Mouse (Mus musculus) embryonic stem cell, embryonic (primary cell): ENCODE measurements around the gene Zfp612.

Experiments used
- CTCF ChIA-PET, 4 experiments: fragments of 300-600 bp in 2 of 4; fragments of 350-600 bp in 2 of 4; sonication (Branson Sonifier 250); formaldehyde crosslinking; loops; one replicate each; lab custom pipeline; 2022; ENCODE audit warnings: inconsistent platforms in 2 of 4; lab: Charles Lee
- POLR2A ChIA-PET, 4 experiments: fragments of 300-600 bp in 2 of 4; fragments of 350-600 bp in 2 of 4; sonication (Branson Sonifier 250); formaldehyde crosslinking; loops; one replicate each; lab custom pipeline; 2022; ENCODE audit warnings: antibody characterized with exemption in 4 of 4, inconsistent platforms in 1 of 4; lab: Charles Lee

Gene Zfp612

DNA sequence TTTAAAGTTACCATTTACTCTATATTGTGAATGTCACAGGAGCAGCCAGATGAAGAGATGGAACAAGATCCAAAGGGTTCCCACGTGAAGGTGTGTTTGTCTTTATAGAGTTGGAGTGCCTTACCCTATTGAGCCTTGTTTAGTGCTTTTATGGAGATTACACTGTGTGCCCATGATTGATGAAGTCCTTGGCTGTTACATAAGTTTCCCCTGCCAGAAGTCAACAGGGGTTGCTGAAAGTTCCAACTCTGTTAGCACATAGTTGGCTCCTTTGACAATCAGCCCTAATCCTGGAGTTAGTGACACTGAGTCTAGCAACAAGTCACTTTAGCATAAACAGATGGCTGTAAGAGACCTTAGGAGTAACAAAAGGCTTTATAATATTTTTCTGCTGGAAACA, 12.3 kb downstream of the Zfp612 start:
- ChIA-PET POLR2A (no interaction called here), CTCF (no interaction called here)

DNA sequence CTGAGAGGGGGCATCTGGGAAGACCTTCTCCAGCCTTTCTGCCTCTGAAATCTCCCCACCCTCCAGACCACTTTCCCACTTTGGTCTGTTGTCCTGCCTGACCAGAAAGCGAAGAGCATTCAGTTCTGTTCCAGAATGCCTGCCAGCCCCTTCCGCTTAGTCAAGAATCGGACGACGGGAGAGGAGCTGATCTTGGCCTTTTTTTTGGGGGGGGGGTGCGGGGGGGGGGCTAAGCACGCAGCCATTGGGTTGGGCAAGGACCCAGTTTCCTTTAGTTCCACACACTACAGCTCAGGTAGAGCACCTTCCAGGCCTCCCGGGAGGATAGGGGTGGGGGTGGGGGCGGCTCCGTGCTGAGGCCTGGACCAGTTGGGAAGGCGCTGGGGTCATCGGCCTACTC, 21.4 kb downstream of the Zfp612 start, which contains the start of gene Gm21964:
TSS of gene Gm21964 (plus strand) at position 301 of the 400 bp plus-strand sequence.
- ChIA-PET CTCF (interaction anchor here (0.6 to 1.0 kb wide), 7 partner anchors 13 to 1245 kb away, joined by 3 to 5 read pairs (median 3); no protein-coding TSS in a partner anchor), POLR2A (interaction anchor here in 2 of 4 experiments (0.6 to 1.3 kb wide), 2 partner anchors 13 to 124 kb away, joined by 4 to 5 read pairs; no protein-coding TSS in a partner anchor)

DNA sequence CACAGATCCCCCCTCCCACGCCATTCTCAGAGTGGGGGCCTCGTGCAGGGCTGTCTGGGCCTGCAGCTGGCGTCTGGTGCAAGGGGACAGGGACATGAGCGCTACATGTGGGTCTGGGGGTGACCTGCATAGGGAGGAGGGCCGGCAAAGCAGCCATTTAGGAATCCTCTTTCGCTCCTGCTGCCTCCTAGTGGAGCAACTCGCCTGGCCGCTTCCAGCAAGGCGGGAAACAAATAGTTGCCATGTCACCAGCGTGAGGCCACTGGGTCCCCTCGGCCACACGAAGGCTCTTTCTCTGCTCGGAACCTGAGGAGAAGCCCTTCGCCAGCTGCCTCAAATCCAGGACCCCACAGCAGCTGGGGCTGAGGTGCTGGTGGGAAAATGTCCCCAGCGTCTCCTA, 22.1 kb downstream of the Zfp612 start:
- POLR2A ChIA-PET: interaction anchor here in 2 of 4 experiments (0.6 to 1.3 kb wide), 2 partner anchors 12 to 35 kb away, joined by 4 read pairs; no protein-coding TSS in a partner anchor
- CTCF ChIA-PET: interaction anchor here (0.6 to 1.1 kb wide), 8 partner anchors 12 to 503 kb away, joined by 3 to 5 read pairs (median 3); no protein-coding TSS in a partner anchor

DNA sequence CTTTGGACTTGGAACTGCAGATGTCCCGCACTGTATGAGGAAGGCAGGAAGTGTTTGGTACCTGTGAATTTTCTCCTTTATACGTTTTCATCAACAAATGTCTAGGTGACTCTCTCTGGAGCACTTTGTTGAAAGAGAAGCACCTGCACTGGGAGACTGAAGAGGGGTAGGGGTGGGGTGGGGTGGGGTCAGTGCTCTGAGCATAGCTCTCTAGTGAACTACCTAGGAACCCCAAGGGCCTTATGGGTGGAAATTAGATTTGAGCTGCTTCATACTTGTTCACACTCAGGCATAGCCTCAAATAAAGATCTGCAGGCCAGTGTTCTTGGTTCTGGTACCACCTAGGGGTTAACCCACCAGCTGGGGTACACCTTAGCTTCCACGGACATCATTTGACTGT, 23.1 kb downstream of the Zfp612 start, which contains the start of gene Gm17720:
TSS of gene Gm17720 (minus strand) at position 101 of the 400 bp plus-strand sequence.
- CTCF ChIA-PET: interaction anchor here in 2 of 4 experiments (0.6 to 1.4 kb wide), 2 partner anchors 11 to 84 kb away, joined by 4 to 7 read pairs (median 5); no protein-coding TSS in a partner anchor
- POLR2A ChIA-PET: interaction anchor here in 2 of 4 experiments (0.6 to 0.7 kb wide), 2 partner anchors 22 to 382 kb away, joined by 3 read pairs; no protein-coding TSS in a partner anchor

DNA sequence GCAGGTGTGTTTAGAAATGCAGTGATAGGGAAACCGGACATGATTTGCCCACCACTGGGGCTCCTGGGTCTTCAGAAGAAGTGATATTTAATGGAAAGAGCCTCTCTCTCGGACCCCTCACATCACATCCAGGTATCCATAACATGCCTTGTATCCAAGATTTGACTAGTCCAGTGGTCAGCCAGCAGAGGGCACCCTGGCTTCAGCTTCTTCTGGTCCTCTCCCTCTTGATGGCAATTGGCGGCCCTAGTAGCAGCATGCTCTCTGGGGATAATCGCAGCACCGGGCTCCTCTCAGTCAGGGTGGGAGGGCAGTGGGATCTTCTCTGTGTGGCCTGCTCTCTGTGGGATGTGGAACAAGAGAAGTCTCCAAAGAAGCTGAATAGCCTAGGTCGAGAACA, 40.2 kb downstream of the Zfp612 start:
- ChIA-PET POLR2A (no interaction called here), CTCF (interaction anchor here in 2 of 4 experiments (0.8 to 2.0 kb wide), 8 partner anchors 11 to 359 kb away, joined by 3 to 8 read pairs (median 3); partner anchors contain the start of gene Calb2 (in 1 of the 2))

DNA sequence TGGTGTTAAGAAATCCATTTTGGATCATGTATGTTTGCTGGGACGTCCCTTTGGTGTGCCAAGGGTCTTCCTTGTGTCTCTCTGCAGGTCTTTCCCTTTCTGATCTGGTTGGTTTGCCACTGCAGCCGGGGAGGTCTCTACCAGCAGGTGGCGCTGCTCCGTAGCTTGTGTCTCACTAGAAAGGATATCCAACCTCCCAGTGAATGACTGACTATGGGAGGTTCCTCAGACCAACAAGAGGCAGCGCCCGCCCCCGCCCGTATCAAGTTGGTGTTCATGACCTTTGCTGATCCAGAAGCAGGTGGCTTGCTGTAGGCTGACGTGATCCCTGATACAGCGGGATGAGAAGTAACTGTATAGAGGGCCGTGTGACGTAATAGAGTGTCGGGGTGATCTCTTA, 51.0 kb downstream of the Zfp612 start:
- POLR2A ChIA-PET: interaction anchor here in 2 of 4 experiments (0.6 to 1.4 kb wide), 6 partner anchors 9 to 392 kb away, joined by 3 to 5 read pairs (median 3); no protein-coding TSS in a partner anchor
- CTCF ChIA-PET: interaction anchor here (0.6 to 1.5 kb wide), 18 partner anchors 8 to 355 kb away, joined by 3 to 13 read pairs (median 3); partner anchors contain the start of genes Calb2 (in 3 of the 4), Gm21964 (in 1 of the 4) and Marveld3 (in 1 of the 4)

DNA sequence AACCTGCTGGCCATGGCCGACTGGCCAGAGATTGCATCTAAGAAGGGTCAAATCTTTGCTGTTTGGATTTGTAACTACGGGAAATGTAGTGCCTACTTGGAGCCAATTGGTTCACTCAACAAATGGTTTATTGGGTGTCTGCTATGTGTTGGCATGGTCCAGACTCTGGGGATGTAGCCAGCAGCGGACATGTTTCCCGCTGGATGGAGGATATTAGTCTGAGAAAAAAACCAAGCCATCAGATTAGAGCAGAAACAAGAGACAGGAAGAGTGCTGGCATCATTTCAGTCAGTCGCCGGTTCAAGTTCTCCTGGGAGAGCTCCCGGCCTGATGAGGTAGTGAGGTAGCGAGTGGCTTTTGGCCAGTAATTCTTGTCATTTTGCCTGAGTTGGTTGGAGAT, 54.7 kb downstream of the Zfp612 start:
- ChIA-PET CTCF (interaction anchor here in 1 of 4 experiments (0.6 to 1.0 kb wide), 2 partner anchors 12 to 325 kb away, joined by 3 read pairs; no protein-coding TSS in a partner anchor), POLR2A (interaction anchor here in 2 of 4 experiments (0.7 to 0.8 kb wide), 4 partner anchors 10 to 34 kb away, joined by 3 read pairs; partner anchors contain the start of gene Calb2 (in 1 of the 2))

DNA sequence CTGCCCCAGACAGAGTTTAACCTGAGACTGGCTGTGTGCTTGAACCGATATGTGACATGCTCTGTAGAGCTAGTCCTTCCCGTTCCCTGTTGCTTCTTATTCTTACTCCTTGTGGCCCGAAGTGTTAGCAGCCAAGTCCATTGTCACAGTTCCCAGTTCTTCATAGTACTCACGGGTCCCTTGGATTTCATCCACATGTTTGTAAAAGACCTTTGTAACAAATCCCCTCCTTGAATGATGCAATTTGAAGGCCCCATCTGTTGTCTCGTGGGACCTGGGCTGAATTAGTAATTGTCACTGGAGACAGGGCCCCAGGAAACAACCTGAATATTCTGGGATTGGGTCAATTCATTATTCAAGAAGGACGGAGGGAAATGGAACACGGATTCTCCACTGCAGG, 56.0 kb downstream of the Zfp612 start:
- CTCF ChIA-PET: no interaction called here
- POLR2A ChIA-PET: interaction anchor here in 1 of 4 experiments (0.6 kb wide), 1 partner anchor 309 kb away, joined by 3 read pairs; no protein-coding TSS in a partner anchor

DNA sequence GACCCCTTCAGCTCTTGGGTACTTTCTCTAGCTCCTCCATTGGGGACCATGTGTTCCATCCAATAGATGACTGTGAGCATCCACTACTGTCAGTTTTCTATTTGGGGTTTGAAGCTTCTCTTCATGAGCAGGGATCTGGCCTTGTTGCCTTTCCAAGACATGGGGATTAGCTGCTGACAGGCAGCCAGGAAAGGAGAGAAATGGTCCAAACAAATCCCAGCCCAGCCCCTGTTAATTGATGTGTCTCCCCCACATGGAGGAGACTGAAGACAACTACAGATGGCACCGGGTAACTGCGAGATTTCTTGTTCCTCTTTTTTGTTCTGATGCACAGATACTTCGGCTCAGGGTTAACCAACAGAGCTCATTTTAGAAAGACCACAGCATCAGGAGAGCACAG, 60.6 kb downstream of the Zfp612 start:
- ChIA-PET POLR2A (interaction anchor here in 1 of 4 experiments (0.7 to 1.0 kb wide), 2 partner anchors 8 to 15 kb away, joined by 3 to 4 read pairs; no protein-coding TSS in a partner anchor), CTCF (interaction anchor here in 1 of 4 experiments (0.6 kb wide), 1 partner anchor 314 kb away, joined by 3 read pairs; no protein-coding TSS in a partner anchor)

DNA sequence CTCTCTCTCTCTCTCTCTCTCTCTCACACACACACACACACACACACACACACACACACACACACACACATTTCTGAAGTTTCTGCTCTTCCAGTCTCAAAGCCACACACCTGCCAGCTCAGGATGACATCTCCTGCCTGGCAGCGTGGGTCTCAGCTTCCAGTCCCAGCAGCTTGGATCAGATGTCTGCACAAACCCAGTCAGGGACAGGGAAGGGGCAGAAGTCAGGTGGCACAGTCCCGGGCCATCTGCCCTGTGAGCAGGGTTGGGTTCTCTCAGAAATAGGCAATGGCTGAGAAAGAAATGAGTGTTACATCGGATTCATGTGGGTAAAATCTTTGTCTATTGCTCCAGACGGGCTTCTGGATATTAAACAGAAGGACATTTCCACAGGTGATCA, 61.2 kb downstream of the Zfp612 start:
- POLR2A ChIA-PET: no interaction called here

More for the DNA sequence above, 61.2 kb downstream of the Zfp612 start:
- CTCF ChIA-PET: interaction anchor here in 1 of 4 experiments (0.6 kb wide), 1 partner anchor 313 kb away, joined by 3 read pairs; no protein-coding TSS in a partner anchor
